Comparison of ENCODE assay signal across 9 mouse cellular contexts in the genomic region with DNA sequence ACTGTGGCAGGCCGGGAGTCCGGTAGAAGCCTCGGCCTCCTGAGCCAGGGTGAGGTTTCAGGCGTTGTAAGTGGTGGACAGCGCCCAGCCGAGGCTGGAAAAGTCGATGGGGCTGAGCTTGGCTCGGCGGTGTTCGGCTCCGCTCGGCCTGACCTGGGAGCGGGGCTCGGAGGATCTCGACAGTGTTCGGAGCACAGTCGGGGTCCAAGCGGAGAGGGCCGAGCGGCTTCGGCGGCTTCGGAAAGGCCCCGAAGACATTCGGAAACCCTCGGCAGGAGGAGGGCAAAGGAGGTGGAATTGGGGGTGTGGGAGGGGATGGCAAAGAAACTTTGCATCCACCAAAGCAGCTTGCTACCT. TPM values are rescaled to one million over a fixed set of nuclear protein-coding genes. Genes with fewer than 3 reads are reported as not detected.
A peak's percentile ranks its signal among the peaks of the same experiment; 100 is the strongest.
DNase-seq lines count a peak whose midpoint lies in the region; ATAC-seq and TF ChIP-seq lines count a peak whose summit lies in the region.
"Had no signal": no experiment of that assay in that cellular context is flagged by ENCODE, and none has a peak within 500 bp of the region (broad histone marks: within the 10 kb centered on the region; RNA-seq: fewer than 3 reads in every experiment).

No protein-coding gene starts in this region.

- peak; percentile 32 for DNase-seq in T-cell, adult 2 months (ENCODE audit: low spot score)
- DNase-seq in cerebellum, postnatal 4 days (ENCODE audit: low spot score in 2 of 2), result peak; percentile 96 to 99
- DNase-seq in gastrocnemius, adult 2 months, result peak; percentile 93
- DNase-seq in hindbrain, embryonic 14.5 days (ENCODE audit: low spot score), result peak; percentile 90
- DNase-seq in layer of hippocampus, postnatal 25 days (ENCODE audit: extremely low spot score in 1 of 2, low spot score in 1 of 2), result peak; percentile 86 to 91
- peak; percentile 87 for DNase-seq in lung, postnatal 0 days (ENCODE audit: low spot score)
- peak; percentile 94 for DNase-seq in retina, postnatal 1 day
- peak; percentile 86 for DNase-seq in urinary bladder, postnatal 14 days (ENCODE audit: low spot score)

- peaks cover 20% of the 10 kb centered on the region for H3K36me3 ChIP-seq in hindbrain, embryonic 14.5 days (replicated peaks; ENCODE audit: control insufficient read depth, insufficient read depth)
- no peaks in the 10 kb centered on the region for H3K36me3 ChIP-seq in lung, postnatal 0 days (ENCODE audit: insufficient read depth, low read length)

- H3K4me3 ChIP-seq in gastrocnemius, adult 2 months, result peak overlapping the region; percentile 65
- H3K4me3 ChIP-seq in hindbrain, embryonic 14.5 days (replicated peaks; ENCODE audit: low read length), result peak overlapping the region; percentile 85
- peak overlapping the region; percentile 58 for H3K4me3 ChIP-seq in lung, postnatal 0 days (ENCODE audit: low read depth, low read length)

- peak overlapping the region; percentile 89 for H3K4me2 ChIP-seq in hindbrain, embryonic 14.5 days (replicated peaks)
- H3K4me2 ChIP-seq in lung, postnatal 0 days (replicated peaks; ENCODE audit: low read depth, low read length), result peak overlapping the region; percentile 83

- H3K9ac ChIP-seq in hindbrain, embryonic 14.5 days, result peak overlapping the region; percentile 99
- H3K9ac ChIP-seq in lung, postnatal 0 days (replicated peaks; ENCODE audit: low read depth), result no peak overlapping the region

- intact Hi-C loops in gastrocnemius, adult 2 months (cut with DNase I), result loop anchor here (5.0 kb wide), 2 partner anchors 119 to 151 kb away; no protein-coding TSS in a partner anchor

- under 1% methylated on average over 26 of the region's 26 CpGs for WGBS in hindbrain, embryonic 14.5 days
- WGBS in lung, postnatal 0 days, result under 1% methylated on average over 26 of the region's 26 CpGs

- TF ChIP-seq CTCF in gastrocnemius, adult 2 months (IDR thresholded peaks at IDR 0.05), result peak; percentile 10; the same call in 1 of the 2 replicates
- peak; percentile 23 for TF ChIP-seq CTCF in lung, postnatal 0 days (IDR thresholded peaks at IDR 0.05)

- no peaks in the 10 kb centered on the region for H3K9me3 ChIP-seq in hindbrain, embryonic 14.5 days (ENCODE audit: control insufficient read depth, low read length)
- H3K9me3 ChIP-seq in lung, postnatal 0 days (ENCODE audit: low read length), result no peaks in the 10 kb centered on the region

- peak; percentile 69 for ATAC-seq in hindbrain, embryonic 14.5 days (ENCODE audit: low FRiP score)
- peak; percentile 84 for ATAC-seq in lung, postnatal 0 days
- ATAC-seq: Patski had no signal

- H3K4me1 ChIP-seq in hindbrain, embryonic 14.5 days (replicated peaks; ENCODE audit: control insufficient read depth, insufficient read depth, low read length), result peaks cover 32% of the 10 kb centered on the region
- peaks cover 4% of the 10 kb centered on the region; the same call in 1 of the 2 replicates for H3K4me1 ChIP-seq in lung, postnatal 0 days (ENCODE audit: insufficient read depth, low read depth, low read length)

- no peak overlapping the region for H3K27ac ChIP-seq in gastrocnemius, adult 2 months
- H3K27ac ChIP-seq in hindbrain, embryonic 14.5 days, result peak overlapping the region; percentile 98
- no peak overlapping the region for H3K27ac ChIP-seq in lung, postnatal 0 days (ENCODE audit: low read length)

- TF ChIP-seq EP300 in lung, postnatal 0 days (IDR thresholded peaks at IDR 0.05), result no peak

- H3K27me3 ChIP-seq in hindbrain, embryonic 14.5 days (ENCODE audit: control insufficient read depth, insufficient read depth, low read length), result no peaks in the 10 kb centered on the region
- H3K27me3 ChIP-seq in lung, postnatal 0 days (replicated peaks; ENCODE audit: insufficient read depth, low read length), result peaks cover 14% of the 10 kb centered on the region

RNA-seq across cellular contexts. Expression of a gene that starts 3.6 kb away (rescaled TPM):
- total RNA-seq in gastrocnemius, adult 2 months (2021), result 1 to 10 TPM; 7.5 to 7.7 TPM
- 200 and 230 TPM in 2 replicates for polyA plus RNA-seq in hindbrain, embryonic 14.5 days (2014; fragmentation: Nextera tagmentation; extraction: Ambion mirVana)
- 100 to 1,000 TPM; 666 to 729 TPM for total RNA-seq in layer of hippocampus, postnatal 25 days (2021)
- 5.9 and 8.5 TPM in 2 replicates for polyA plus RNA-seq in lung, postnatal 0 days (2015; fragmentation: Nextera tagmentation; extraction: Ambion mirVana)

Comparison
In these comparisons a context has a peak if more than half of its experiments do, and no peak if none do; other contexts are left out.
1. DNase-seq: peak in every context shown above with its lines; median percentile 98 in cerebellum, postnatal 4 days; 94 in retina, postnatal 1 day; 93 in gastrocnemius, adult 2 months; 90 in hindbrain, embryonic 14.5 days; 88 in layer of hippocampus, postnatal 25 days; 87 in lung, postnatal 0 days; 86 in urinary bladder, postnatal 14 days; 32 in T-cell, adult 2 months.
2. RNA of a gene that starts 3.6 kb away (total RNA-seq): 666 to 729 TPM in layer of hippocampus, postnatal 25 days; 7.5 to 7.7 TPM in gastrocnemius, adult 2 months; every median in the first group is over 10 times any median in the second.
3. Peak in every context shown above with its lines, with median percentiles within 50 percentile points of each other: H3K4me3 ChIP-seq.